Mouse (Mus musculus): ENCODE results near the gene Rpl22l1.

GRCm38 (mm10) chr3:28781848-28782247 is 23.4 kb upstream of the Rpl22l1 start:
- no peak for TF ChIP-seq CTCF (IDR thresholded peaks at IDR 0.05; ENCODE audit: insufficient read depth, low read depth, low read length)
- no peak for TF ChIP-seq POLR2A (IDR thresholded peaks at IDR 0.05; ENCODE audit: insufficient read depth, low read depth, low read length)

All from olfactory bulb, adult 2 months (tissue).